Mouse (Mus musculus): ENCODE measurements at regions not wholly inside any gene's neighbourhood (a gene's known extent, or its start where the extent isn't known, plus 50 kb on each side); places are given as distances from the start of the nearest gene placed in this dataset.

DNA sequence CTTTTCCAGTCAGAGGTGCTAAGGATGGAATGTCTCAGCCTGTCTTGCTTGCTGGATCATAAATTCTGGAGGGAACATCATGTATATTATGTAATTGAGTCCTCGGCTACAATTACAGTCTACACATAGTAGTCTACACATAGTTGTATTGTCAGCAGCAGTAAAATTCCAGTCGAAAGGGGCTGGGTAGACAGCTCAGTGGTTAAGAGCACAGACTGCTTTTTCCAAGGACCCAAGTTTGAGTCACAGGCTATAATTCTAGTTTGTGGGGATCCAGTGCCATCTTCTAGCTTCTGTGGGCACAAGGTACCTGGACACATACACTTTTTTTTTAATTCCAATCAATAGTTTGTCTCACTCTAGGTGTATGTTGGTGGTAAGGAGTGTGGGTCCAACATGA is 91.3 kb upstream of the Gls start:
- TF ChIP-seq CTCF (IDR thresholded peaks at IDR 0.05; ENCODE audit: low read depth) (no peak), EP300 (optimal IDR thresholded peaks at IDR 0.05) (no peak)
